Mouse (Mus musculus): ENCODE results near the gene Naa30. TPM values are rescaled to one million over a fixed set of nuclear protein-coding genes. Genes with fewer than 3 reads are reported as not detected.
"Not testable (repeated sequence)": the region's sequence is repeated elsewhere in the genome, so short reads cannot be mapped to it uniquely, and the experiment has no call there.

Gene Naa30
- polyA plus RNA-seq, 1 experiment from 2014 or later, result 10.9 TPM

DNA sequence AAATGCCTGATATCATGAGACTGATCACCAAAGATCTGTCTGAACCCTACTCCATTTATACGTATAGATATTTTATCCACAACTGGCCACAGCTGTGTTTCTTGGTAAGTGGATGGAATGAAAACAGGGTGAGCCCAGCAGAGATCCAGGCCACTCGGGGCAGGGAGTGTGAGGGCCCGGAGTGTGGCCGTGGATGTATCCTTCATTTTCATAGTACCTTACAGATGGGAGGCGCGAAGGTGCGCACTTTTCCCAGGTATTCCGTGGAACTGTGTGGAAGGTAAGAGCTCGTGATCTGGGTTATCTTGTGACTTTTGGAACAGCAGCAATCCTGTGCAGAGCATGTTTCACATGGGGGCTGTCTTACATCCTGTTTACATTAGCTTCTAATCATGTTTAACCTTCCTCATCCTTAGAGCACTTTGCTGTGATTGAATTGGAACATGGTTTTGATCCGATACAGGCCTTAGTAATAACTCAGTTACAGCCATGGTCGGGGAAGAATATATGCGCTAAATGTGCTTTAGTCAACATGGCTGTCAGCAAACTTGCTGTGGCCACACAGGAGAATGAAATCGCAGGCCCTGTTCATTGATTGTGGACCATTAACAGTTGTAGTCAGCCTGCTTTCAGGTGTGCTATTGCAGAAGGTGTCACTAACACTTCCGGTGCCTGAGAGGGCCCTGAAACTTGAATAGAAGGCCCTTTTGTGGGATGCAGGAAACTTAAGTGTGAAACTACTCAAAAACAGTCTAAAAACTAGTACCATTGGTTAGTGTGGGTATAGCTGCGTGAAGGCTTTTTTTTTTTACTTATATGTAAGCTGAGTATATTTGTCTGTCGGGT is 1.5 kb downstream of the Naa30 start:
- no peak for ATAC-seq (ENCODE audit: insufficient read depth, low FRiP score, low read depth)
- 24% methylated on average over 16 of the region's 16 CpGs for WGBS
- Histone ChIP-seq H3K27ac (no peak overlapping the region), H3K27me3 (replicated peaks) (no peaks in the 10 kb centered on the region), H3K4me3 (replicated peaks) (peak overlapping the region; percentile 89), H3K9me3 (no peaks in the 10 kb centered on the region), H3K4me2 (peak overlapping the region; percentile 88), H3K4me1 (peaks cover 13% of the 10 kb centered on the region), H3K9ac (peak overlapping the region; percentile 93), H3K36me3 (no peaks in the 10 kb centered on the region)

DNA sequence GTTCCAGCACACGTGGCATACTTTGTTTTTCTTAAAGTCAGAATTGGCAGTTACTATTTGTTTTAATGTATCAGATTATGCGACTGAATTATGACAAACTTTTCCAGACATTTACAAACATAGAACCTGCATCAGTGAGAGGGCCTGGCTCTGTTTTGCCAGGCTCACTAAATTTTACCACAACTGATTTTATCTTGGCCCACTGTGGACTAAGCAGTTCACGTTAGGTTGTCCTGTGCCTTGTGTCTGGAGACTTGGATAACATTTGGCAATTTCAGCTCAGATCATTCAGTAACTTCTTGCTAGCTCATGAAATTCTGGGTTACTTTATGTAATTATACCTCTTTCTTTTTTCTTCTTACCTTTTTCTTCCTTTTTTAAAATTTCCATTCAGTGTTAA is 7.7 kb downstream of the Naa30 start:
- no peak for ATAC-seq (ENCODE audit: insufficient read depth, low FRiP score, low read depth)
- no peak overlapping the region for H3K4me2 ChIP-seq

DNA sequence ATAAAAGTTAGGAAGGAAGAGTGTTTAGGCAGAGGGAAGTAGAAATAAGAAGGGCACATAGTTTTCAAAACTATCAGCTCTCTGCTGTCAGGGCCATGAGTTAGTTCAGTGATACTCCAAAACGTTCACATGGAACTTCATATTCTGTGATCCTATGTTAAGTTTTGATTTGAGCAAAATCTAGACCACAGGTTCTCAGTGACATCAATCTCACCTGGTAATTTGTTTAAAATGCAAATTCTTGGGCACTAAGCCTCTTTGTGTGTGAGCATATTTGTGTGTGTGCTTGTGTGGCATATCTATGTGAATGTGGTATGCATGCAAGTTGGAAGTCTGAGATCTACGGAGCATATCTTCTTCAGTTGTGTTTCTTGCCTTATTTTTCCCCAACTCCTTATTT is 14.2 kb downstream of the Naa30 start:
- Histone ChIP-seq H3K4me1 (no peaks in the 10 kb centered on the region), H3K36me3 (peaks cover 4% of the 10 kb centered on the region; the same call in 1 of the 2 replicates), H3K27ac (no peak overlapping the region), H3K9ac (no peak overlapping the region), H3K4me2 (no peak overlapping the region), H3K27me3 (replicated peaks) (no peaks in the 10 kb centered on the region), H3K9me3 (no peaks in the 10 kb centered on the region), H3K4me3 (replicated peaks) (no peak overlapping the region)
- no peak for ATAC-seq (ENCODE audit: insufficient read depth, low FRiP score, low read depth)
- WGBS, result 89% methylated on average over 2 of the region's 2 CpGs

More for the DNA sequence above, 7.7 kb downstream of the Naa30 start:
- H3K36me3 ChIP-seq, result 0 out of 2 replicates have a peak, but pooled peaks cover 4% of the 10 kb centered on the region
- H3K27me3 ChIP-seq (replicated peaks), result no peaks in the 10 kb centered on the region
- H3K4me1 ChIP-seq, result peaks cover under 1% of the 10 kb centered on the region; the same call in 1 of the 2 replicates
- 76% methylated on average over 3 of the region's 3 CpGs for WGBS
- no peak overlapping the region for H3K9ac ChIP-seq
- no peak overlapping the region for H3K4me3 ChIP-seq (replicated peaks)
- H3K9me3 ChIP-seq, result no peaks in the 10 kb centered on the region
- no peak overlapping the region for H3K27ac ChIP-seq

DNA sequence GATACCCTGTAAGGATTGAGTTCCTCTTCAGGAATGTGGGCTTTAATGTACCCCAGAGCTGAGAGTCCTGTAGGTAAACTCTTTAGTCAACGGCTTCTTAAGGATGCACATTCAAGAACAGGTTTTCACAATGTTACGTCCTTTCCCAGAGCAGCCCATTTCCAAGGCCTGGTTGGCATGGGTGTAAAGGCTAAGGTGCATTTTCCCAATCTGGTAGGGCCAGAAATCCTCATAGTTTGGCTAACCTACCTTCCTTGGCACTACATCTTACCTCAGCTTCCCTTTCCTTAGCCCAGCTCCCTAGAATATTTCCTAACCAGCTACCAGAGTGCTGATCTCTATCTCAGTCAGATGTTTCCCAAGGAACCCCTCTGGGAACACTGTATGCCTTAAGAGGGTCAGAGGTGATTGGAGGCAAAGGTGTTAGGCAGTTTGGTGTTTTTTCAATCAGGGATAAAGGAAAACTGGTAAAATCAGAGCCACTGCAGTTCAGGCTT is 25.1 kb downstream of the Naa30 start:
- ATAC-seq (ENCODE audit: insufficient read depth, low FRiP score, low read depth), result no peak
- no peak overlapping the region for H3K4me3 ChIP-seq (replicated peaks)
- no peaks in the 10 kb centered on the region for H3K27me3 ChIP-seq (replicated peaks)
- no peak overlapping the region for H3K9ac ChIP-seq
- no peaks in the 10 kb centered on the region for H3K4me1 ChIP-seq
- H3K27ac ChIP-seq, result no peak overlapping the region
- no peaks in the 10 kb centered on the region for H3K36me3 ChIP-seq
- no peak overlapping the region for H3K4me2 ChIP-seq
- 84% methylated on average over 2 of the region's 2 CpGs for WGBS
- no peaks in the 10 kb centered on the region for H3K9me3 ChIP-seq

DNA sequence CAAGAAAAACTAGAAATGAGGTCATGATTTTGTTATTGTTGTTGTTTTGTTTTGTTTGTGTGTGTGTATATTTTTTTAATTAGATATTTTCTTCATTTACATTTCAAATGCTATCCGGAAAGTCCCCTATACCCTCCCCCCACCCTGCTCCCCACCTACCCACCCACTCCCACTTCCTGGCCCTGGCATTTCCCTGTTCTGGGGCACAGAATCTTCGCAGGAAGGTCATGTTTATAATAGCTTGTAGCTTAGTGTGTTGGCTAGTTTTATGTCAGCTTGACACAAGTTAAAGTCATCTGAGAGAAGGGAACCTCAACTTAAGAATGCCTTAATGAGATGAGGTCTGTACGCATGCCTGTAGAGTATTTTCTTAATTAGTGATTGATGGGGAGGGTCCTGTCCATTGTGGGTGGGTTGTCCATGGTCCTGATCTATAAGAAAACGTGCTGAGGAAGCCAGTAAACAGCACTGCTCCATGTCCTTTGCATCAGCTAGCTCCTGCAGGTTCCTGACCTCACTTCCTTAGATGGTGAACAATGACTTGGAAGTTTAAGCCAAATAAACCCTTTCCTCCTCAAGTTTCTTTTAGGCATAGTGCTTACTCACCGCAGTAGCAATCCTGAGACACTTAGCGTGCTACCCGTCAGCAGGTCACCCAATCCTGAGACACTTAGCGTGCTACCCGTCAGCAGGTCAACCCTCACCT is 29.2 kb downstream of the Naa30 start:
- Histone ChIP-seq H3K27ac (no peak overlapping the region), H3K27me3 (replicated peaks) (no peaks in the 10 kb centered on the region), H3K4me3 (replicated peaks) (no peak overlapping the region), H3K9ac (no peak overlapping the region), H3K36me3 (no peaks in the 10 kb centered on the region), H3K9me3 (no peaks in the 10 kb centered on the region), H3K4me2 (no peak overlapping the region), H3K4me1 (no peaks in the 10 kb centered on the region)
- WGBS, result 61% methylated on average over 9 of the region's 9 CpGs
- no peak for ATAC-seq (ENCODE audit: insufficient read depth, low FRiP score, low read depth)

DNA sequence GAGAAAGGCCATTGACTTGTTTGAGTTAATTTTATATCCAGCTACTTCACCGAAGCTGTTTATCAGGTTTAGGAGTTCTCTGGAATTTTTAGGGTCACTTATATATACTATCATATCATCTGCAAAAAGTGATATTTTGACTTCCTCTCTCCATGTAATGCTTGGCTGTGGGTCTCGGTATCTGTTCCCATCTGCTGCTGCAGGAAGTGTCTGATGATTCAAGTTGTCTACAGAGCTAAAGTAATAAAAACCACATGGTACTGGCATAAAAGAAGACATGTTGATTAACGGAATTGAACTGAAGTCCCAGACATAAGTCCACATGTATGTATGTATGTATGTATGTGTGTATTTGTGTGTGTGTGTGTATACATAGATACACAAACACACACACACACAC is 38.2 kb downstream of the Naa30 start:
- not testable (repeated sequence) for H3K4me3 ChIP-seq (replicated peaks); H3K9ac ChIP-seq; H3K4me2 ChIP-seq; H3K9me3 ChIP-seq; H3K4me1 ChIP-seq; ATAC-seq (ENCODE audit: insufficient read depth, low FRiP score, low read depth); H3K36me3 ChIP-seq; H3K27ac ChIP-seq; H3K27me3 ChIP-seq (replicated peaks)
- WGBS, result 74% methylated on average over 3 of the region's 3 CpGs

DNA sequence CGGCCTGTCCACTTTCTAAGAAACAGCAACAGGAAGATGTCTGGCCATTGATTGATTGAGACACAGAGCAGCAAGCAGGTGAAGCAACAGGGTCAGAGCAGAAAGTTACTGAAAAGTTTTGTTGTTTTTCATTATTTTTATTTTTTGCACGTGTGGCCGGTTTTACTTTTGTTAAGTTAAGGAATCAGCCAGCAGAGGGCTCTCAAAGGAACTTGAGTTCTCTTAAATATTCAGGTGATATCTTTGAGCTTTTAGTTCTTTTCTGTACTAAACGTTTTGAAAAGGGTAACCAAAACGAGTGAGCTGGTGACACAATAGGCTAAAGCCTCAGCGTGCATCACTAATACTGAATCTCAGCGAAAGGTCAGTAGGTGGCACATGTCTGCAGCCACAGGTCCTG is 46.7 kb downstream of the Naa30 start:
- Histone ChIP-seq H3K36me3 (no peaks in the 10 kb centered on the region), H3K9me3 (no peaks in the 10 kb centered on the region), H3K27me3 (replicated peaks) (no peaks in the 10 kb centered on the region), H3K4me2 (no peak overlapping the region), H3K27ac (no peak overlapping the region), H3K4me1 (no peaks in the 10 kb centered on the region), H3K4me3 (replicated peaks) (no peak overlapping the region), H3K9ac (no peak overlapping the region)
- 62% methylated on average over 7 of the region's 7 CpGs for WGBS
- ATAC-seq (ENCODE audit: insufficient read depth, low FRiP score, low read depth), result no peak

DNA sequence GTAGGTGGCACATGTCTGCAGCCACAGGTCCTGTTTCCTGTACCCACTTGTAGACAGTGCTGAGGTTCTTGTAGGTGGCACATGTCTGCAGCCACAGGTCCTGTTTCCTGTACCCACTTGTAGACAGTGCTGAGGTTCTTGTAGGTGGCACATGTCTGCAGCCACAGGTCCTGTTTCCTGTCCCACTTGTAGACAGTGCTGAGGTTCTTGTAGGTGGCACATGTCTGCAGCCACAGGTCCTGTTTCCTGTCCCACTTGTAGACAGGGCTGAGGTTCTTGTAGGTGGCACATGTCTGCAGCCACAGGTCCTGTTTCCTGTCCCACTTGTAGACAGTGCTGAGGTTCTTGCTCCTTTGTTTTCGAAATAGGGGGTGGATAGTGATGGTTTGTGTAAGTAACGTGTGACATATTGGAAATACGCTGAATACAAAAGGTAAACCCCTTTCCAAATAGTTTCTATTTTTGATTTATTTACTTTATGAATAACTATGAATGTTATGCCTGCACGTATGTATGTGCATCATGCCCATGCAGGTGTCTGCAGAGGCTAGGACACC is 47.5 kb downstream of the Naa30 start:
- not testable (repeated sequence) for H3K27me3 ChIP-seq (replicated peaks); H3K9me3 ChIP-seq; H3K27ac ChIP-seq; ATAC-seq (ENCODE audit: insufficient read depth, low FRiP score, low read depth); H3K4me1 ChIP-seq; H3K4me2 ChIP-seq; H3K36me3 ChIP-seq; H3K9ac ChIP-seq; H3K4me3 ChIP-seq (replicated peaks)
- 81% methylated on average over 4 of the region's 4 CpGs for WGBS

DNA sequence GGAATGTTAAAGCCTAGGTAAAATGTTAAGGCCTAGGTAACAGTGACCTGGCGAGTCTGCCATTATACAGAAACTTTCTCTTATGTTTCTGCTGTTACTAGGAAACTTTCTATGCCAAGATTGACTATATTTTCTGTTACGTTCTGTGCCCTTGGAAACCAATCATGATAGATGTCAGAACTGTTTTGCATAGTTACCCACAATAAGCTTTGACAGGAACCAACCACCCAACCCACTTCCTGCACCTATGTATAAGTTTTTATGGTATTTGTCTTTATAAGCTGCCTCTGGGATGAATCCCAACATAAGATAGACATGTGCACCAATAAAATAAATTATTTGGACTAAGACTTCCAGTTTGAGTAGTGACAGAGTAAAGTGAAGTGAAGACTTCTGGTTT is 49.7 kb downstream of the Naa30 start:
- H3K9ac ChIP-seq, result no peak overlapping the region
- no peaks in the 10 kb centered on the region for H3K27me3 ChIP-seq (replicated peaks)
- no peak overlapping the region for H3K27ac ChIP-seq
- no peak for ATAC-seq (ENCODE audit: insufficient read depth, low FRiP score, low read depth)
- no peak overlapping the region for H3K4me2 ChIP-seq
- H3K36me3 ChIP-seq, result no peaks in the 10 kb centered on the region
- H3K4me3 ChIP-seq (replicated peaks), result no peak overlapping the region
- no peaks in the 10 kb centered on the region for H3K4me1 ChIP-seq
- WGBS, result 81% methylated on average over 2 of the region's 2 CpGs
- no peaks in the 10 kb centered on the region for H3K9me3 ChIP-seq

DNA sequence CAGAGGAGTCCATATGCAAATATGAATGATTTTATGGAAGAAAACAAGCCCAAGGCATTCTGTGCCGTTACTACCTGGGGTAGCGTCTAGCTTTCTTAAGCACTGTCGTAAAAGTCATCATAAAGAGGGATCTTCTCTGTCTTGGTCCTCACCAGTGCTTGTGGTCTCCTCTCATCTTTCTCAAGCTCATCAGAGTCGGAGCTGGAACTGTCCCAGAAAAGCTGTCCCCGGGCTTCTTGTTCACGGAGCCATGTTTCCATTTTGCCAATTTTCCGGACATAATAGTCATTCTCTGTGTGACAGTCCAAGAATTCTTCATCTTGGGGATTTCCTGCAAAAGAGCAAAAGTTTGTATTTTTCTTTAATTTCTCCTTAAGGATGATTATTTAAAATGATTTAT is 54.4 kb downstream of the Naa30 start:
- H3K4me1 ChIP-seq, result no peaks in the 10 kb centered on the region
- H3K36me3 ChIP-seq, result no peaks in the 10 kb centered on the region
- no peak overlapping the region for H3K4me2 ChIP-seq
- WGBS, result 69% methylated on average over 7 of the region's 7 CpGs
- no peaks in the 10 kb centered on the region for H3K9me3 ChIP-seq
- no peak overlapping the region for H3K4me3 ChIP-seq (replicated peaks)
- H3K27ac ChIP-seq, result no peak overlapping the region
- no peak overlapping the region for H3K9ac ChIP-seq
- ATAC-seq (ENCODE audit: insufficient read depth, low FRiP score, low read depth), result no peak
- no peaks in the 10 kb centered on the region for H3K27me3 ChIP-seq (replicated peaks)

DNA sequence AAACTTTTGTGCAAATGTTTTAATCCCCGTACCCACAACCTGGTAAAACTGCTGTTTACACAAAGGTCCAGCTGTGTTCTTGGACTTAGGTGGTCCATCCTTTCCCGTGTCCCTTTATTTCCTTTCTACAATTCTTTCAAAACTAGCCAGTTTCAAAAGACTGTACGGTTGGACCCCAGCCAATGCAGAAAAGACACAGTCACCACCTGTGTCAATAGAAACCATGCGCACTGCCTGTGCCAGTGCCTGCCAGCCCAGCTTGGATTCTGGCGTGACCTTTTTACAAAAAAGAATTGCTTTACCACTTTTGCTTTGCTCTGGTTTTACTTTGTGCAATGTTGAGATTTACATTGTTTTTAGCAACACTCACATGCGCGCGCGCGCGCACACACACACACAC is 55.0 kb downstream of the Naa30 start:
- no peak overlapping the region for H3K4me3 ChIP-seq (replicated peaks)
- peak; percentile 58; the same call in 1 of the 2 replicates for ATAC-seq (ENCODE audit: insufficient read depth, low FRiP score, low read depth)

DNA sequence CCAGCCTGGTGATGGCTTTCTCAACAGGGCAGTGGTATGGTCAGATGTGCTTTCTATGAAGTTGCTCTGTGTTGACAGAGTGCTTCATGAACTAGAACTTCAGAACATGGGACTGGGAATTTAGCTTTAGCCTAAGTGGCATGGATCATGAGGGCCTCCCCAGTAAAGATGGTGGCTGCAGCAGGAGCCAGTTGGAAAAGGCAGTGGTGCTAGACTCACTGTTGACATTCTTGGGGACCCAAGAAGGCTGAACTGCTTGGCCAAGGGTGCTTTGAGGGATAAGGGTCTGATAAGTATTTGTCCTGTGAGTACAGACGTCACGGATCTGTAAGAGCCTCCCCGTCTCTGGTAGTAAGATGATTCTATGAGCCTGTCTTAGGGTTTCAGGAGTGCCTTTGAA is 59.8 kb downstream of the Naa30 start:
- Histone ChIP-seq H3K27me3 (replicated peaks) (no peaks in the 10 kb centered on the region), H3K27ac (no peak overlapping the region), H3K36me3 (no peaks in the 10 kb centered on the region), H3K4me3 (replicated peaks) (no peak overlapping the region), H3K4me1 (no peaks in the 10 kb centered on the region), H3K4me2 (no peak overlapping the region), H3K9me3 (no peaks in the 10 kb centered on the region), H3K9ac (no peak overlapping the region)
- no peak for ATAC-seq (ENCODE audit: insufficient read depth, low FRiP score, low read depth)
- 87% methylated on average over 3 of the region's 3 CpGs for WGBS

More for the DNA sequence above, 55.0 kb downstream of the Naa30 start:
- H3K27ac ChIP-seq, result no peak overlapping the region
- WGBS, result 66% methylated on average over 11 of the region's 11 CpGs
- no peaks in the 10 kb centered on the region for H3K27me3 ChIP-seq (replicated peaks)
- no peaks in the 10 kb centered on the region for H3K9me3 ChIP-seq
- H3K4me2 ChIP-seq, result no peak overlapping the region
- H3K36me3 ChIP-seq, result no peaks in the 10 kb centered on the region
- H3K4me1 ChIP-seq, result no peaks in the 10 kb centered on the region
- H3K9ac ChIP-seq, result no peak overlapping the region
